Mouse (Mus musculus): ENCODE measurements around the gene Cobll1.

DNA sequence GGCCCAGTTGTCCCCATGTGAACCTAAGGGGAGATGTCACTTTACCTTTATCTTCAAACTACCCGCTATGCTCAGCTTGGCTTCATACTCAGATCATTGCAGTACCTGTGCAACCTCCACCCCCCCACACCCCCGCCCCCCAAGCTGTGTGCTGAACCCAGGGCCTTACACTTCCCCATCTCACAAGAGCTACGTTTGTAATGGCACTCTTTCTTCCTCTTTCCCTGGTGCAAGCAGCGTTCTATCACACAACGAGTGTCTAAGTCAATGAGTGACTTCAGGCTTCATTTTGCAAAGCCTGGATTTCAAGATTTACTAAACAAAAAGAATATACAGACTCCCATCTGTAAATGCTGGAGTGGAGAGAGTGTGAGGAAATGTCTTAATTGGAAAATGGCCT is 100.2 kb downstream of the Cobll1 start:
- TF ChIP-seq POLR2A (IDR thresholded peaks at IDR 0.05; ENCODE audit: borderline replicate concordance, extremely low read depth, insufficient read depth, insufficient read length, poor library complexity, severe bottlenecking) (no peak), CTCF (IDR thresholded peaks at IDR 0.05; ENCODE audit: borderline replicate concordance, extremely low read depth, insufficient read depth, insufficient read length) (no peak)
